Mouse (Mus musculus) kidney, adult 10 weeks (tissue): ENCODE results near the gene Kntc1. TPM values are rescaled to one million over a fixed set of nuclear protein-coding genes. Genes with fewer than 3 reads are reported as not detected.

Source experiments
- polyA plus RNA-seq: library from polyadenylated mRNA; stranded (reverse); fragments of 350-450 nt; fragmentation: Illumina TruSeq; extraction: RNeasy Lipid Tissue Mini Kit (QIAGEN cat#74804); gene quantifications from one replicate; pipeline ENCODE4 v1.2.3, GENCODE M21; 2014; ENCODE audit warnings: low read depth, low replicate concordance

Gene Kntc1
- 0.73 TPM for polyA plus RNA-seq

GRCm38 (mm10) chr5:123749065-123750064 is at the start of gene Kntc1, which contains the start of gene Rsrc2:
Gene Kntc1 (plus strand): TSS chr5:123749716.
Gene Rsrc2 (minus strand): TSS chr5:123749414.

GRCm38 (mm10) chr5:123720328-123721311 is 28.9 kb upstream of the Kntc1 start, which contains the start of gene Zcchc8:
Gene Zcchc8 (minus strand): TSS chr5:123721100.

GRCm38 (mm10) chr5:123865365-123865764 is 115.8 kb downstream of the Kntc1 start, which contains the start of gene Hcar2:
Gene Hcar2 (minus strand): TSS chr5:123865499.

Other genes starting within 250 kb of the Kntc1 start
- not detected for gene B3gnt4, start 239.3 kb upstream of the Kntc1 start, polyA plus RNA-seq
- gene Diablo, start 225.5 kb upstream of the Kntc1 start, polyA plus RNA-seq = 101 TPM
- gene Gm49027, start 224.2 kb upstream of the Kntc1 start, polyA plus RNA-seq = not detected
- 19.6 TPM for gene Vps33a, start 176.7 kb upstream of the Kntc1 start, polyA plus RNA-seq
- 41.1 TPM for gene Clip1, start 65.1 kb upstream of the Kntc1 start, polyA plus RNA-seq
- gene Zcchc8, start 28.6 kb upstream of the Kntc1 start, polyA plus RNA-seq = 100 TPM
- gene Rsrc2, start 302 bp upstream of the Kntc1 start, polyA plus RNA-seq = 188 TPM
- not detected for gene Hcar2, start 115.8 kb downstream of the Kntc1 start, polyA plus RNA-seq
- gene Hcar1, start 130.3 kb downstream of the Kntc1 start, polyA plus RNA-seq = 2.6 TPM
- 227 TPM for gene Denr, start 157.5 kb downstream of the Kntc1 start, polyA plus RNA-seq
- gene Gm43518, start 177.7 kb downstream of the Kntc1 start, polyA plus RNA-seq = not detected
- 4.1 TPM for gene Ccdc62, start 181.0 kb downstream of the Kntc1 start, polyA plus RNA-seq
- 1.2 TPM for gene Hip1r, start 223.9 kb downstream of the Kntc1 start, polyA plus RNA-seq